Mouse (Mus musculus): Measurements from ENCODE around the gene Slc25a12. TPM values are rescaled to one million over a fixed set of nuclear protein-coding genes. Genes with fewer than 3 reads are reported as not detected.
A peak's percentile ranks its signal among the peaks of the same experiment; 100 is the strongest.
"Not testable (repeated sequence)": the region's sequence is repeated elsewhere in the genome, so short reads cannot be mapped to it uniquely, and the experiment has no call there.

Slc25a12 gene
- 109 and 119 TPM in 2 replicates for polyA plus RNA-seq (2015; fragmentation: Nextera tagmentation; extraction: Ambion mirVana)

DNA sequence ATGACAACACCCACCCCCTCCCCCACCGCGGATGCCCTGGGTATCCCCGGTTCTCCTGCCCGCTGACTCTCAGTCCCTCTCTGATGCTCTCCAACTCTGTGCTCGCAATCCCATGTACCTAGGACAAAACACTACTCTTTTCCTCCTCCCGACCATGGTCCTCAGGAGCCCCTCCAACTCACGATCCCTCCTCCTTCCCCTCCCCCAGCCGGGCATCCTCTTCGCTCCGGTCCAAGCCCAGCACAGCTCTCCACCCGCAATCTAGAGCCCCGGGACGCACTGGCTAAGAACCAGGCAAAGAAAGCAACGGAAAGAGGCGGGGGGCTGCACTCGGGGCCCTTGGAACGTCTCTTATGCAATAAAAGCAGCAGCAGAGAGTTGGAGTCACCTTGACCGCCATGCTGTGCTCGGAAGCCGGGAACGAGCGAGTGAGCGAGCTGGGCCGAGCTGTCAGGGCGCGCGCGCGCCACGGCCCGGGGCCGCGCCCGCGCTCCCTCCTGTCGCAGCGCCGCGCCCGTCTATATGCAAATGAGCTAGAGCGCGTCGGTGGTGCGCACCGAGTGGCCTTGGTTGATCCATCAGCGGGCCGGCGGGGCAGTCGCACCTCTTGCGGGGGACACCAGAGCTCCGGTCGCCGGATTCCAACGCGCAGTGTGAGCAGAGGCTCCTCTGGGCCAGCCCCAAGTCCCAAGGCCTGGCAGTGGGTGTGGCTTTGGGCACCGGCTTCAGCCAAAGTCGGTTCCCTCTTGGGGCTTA lies at the start of gene Slc25a12:
Gene Slc25a12 (minus strand): TSS at position 625 of the 756 bp plus-strand sequence.
- H3K27ac ChIP-seq (replicated peaks): peak within 1 kb of the TSS; percentile 92
- peak within 1 kb of the TSS; percentile 82 for H3K4me3 ChIP-seq (replicated peaks)
- WGBS: under 1% methylated on average over 57 of the region's 57 CpGs
- H3K4me1 ChIP-seq: peaks cover 23% of the 10 kb centered on the region
- H3K9me3 ChIP-seq (replicated peaks): no peaks in the 10 kb centered on the region
- H3K4me2 ChIP-seq: peak within 1 kb of the TSS; percentile 71
- peaks cover under 1% of the 10 kb centered on the region; the same call in 1 of the 2 replicates for H3K36me3 ChIP-seq
- peak; percentile 96 for ATAC-seq (ENCODE audit: low FRiP score)
- peak within 1 kb of the TSS; percentile 82 for H3K9ac ChIP-seq (replicated peaks)
- H3K27me3 ChIP-seq (replicated peaks): no peaks in the 10 kb centered on the region

DNA sequence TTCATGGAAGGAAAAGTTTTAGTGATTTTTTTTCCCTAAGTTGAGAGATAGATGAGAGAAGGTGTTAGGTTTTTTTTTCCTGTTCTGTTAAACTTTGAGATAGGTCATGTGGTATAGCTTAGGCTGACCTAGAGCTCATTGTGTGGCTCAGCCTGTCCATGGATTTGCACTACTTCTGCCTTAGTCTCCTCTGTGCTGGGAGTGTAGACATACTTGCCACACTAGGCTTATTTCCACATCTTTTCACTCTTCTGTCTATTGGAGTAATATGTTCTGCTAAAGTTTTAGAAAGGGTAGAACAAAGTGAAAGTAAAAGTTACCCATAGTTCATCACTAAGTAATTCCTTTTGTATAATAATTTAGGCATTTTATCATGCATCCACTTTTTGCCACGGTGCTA lies 38.1 kb upstream of the Slc25a12 start:
- H3K9me3 ChIP-seq (replicated peaks): no peaks in the 10 kb centered on the region
- no peaks in the 10 kb centered on the region for H3K27me3 ChIP-seq (replicated peaks)
- H3K4me2 ChIP-seq: no peak overlapping the region
- no peak overlapping the region for H3K4me3 ChIP-seq (replicated peaks)
- H3K27ac ChIP-seq (replicated peaks): no peak overlapping the region
- no peak overlapping the region for H3K9ac ChIP-seq (replicated peaks)
- ATAC-seq (ENCODE audit: low FRiP score): no peak
- WGBS: 100% methylated on average over 1 of the region's 1 CpGs
- peaks cover 5% of the 10 kb centered on the region; the same call in 1 of the 2 replicates for H3K36me3 ChIP-seq
- no peaks in the 10 kb centered on the region for H3K4me1 ChIP-seq

- H3K9ac ChIP-seq (replicated peaks): peak overlapping the region; percentile 69
- no peaks in the 10 kb centered on the region for H3K27me3 ChIP-seq (replicated peaks)
- peaks cover 16% of the 10 kb centered on the region for H3K4me1 ChIP-seq
- peak overlapping the region; percentile 88 for H3K4me3 ChIP-seq (replicated peaks)
- 0 out of 2 replicates have a peak, but pooled peaks cover 7% of the 10 kb centered on the region for H3K36me3 ChIP-seq
- H3K4me2 ChIP-seq: peak overlapping the region; percentile 86
- no peak overlapping the region for H3K27ac ChIP-seq (replicated peaks)
- WGBS: 70% methylated on average over 9 of the region's 9 CpGs
- no peaks in the 10 kb centered on the region for H3K9me3 ChIP-seq (replicated peaks)
- no peak for ATAC-seq (ENCODE audit: low FRiP score)
Measured at GRCm38 (mm10) chr2:71389864-71390263, 22.3 kb upstream of the Slc25a12 start.

DNA sequence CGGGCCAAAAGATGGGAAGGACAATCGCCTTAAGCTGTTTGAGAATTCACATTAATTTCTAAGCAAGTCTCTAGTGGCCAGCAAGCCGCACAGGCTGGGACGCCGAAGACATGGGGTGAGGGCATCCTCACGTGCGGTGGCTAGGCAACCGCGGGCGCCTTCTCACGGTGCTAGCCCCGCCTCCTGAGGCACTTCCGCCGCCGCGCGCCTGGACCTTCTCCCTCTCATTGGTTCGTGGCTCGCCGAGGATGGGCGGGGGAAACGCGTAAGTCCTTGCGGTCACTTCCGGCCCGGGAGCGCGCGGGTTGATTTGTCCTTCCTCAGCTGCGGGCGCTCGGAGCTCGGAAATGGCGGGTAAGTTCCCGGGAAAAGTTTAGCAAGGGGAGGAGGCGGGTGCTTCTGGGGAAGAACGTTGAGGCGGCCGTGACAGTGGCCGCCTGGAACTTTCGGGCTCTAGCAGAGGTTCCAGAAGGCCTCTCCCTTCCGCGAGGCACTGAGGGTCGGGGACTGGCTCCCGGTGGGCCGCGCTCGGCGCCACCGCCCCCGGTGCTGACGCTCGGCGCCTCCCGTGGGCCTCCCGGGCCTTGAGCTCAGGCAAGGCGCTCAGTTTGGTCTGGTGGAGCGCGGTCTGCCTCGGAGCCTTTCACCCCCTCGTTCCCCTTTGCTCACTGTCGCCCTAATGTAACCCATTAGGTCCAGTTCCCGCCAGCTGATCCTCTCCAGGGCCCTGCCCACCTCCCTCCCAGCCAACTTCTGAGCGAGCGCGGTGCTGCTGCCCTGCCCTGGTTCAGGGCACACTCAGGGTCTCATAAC lies 21.6 kb upstream of the Slc25a12 start, which contains the start of gene Hat1:
Gene Hat1 (plus strand): TSS at position 8 of the 813 bp plus-strand sequence.
- Histone ChIP-seq H3K4me1 (peaks cover 16% of the 10 kb centered on the region), H3K27ac (replicated peaks) (peak within 1 kb of the TSS; percentile 65; the same call in 1 of the 2 replicates), H3K9me3 (replicated peaks) (no peaks in the 10 kb centered on the region), H3K4me3 (replicated peaks) (peak within 1 kb of the TSS; percentile 88), H3K36me3 (0 out of 2 replicates have a peak, but pooled peaks cover 7% of the 10 kb centered on the region), H3K27me3 (replicated peaks) (no peaks in the 10 kb centered on the region), H3K4me2 (peak within 1 kb of the TSS; percentile 86), H3K9ac (replicated peaks) (peak within 1 kb of the TSS; percentile 69)
- under 1% methylated on average over 63 of the region's 66 CpGs for WGBS
- ATAC-seq (ENCODE audit: low FRiP score): peak; percentile 100

GRCm38 (mm10) chr2:71387766-71388165 lies 20.2 kb upstream of the Slc25a12 start:
- H3K27me3 ChIP-seq (replicated peaks): no peaks in the 10 kb centered on the region
- no peak overlapping the region for H3K4me2 ChIP-seq
- H3K27ac ChIP-seq (replicated peaks): no peak overlapping the region
- H3K36me3 ChIP-seq: 0 out of 2 replicates have a peak, but pooled peaks cover 5% of the 10 kb centered on the region
- H3K9ac ChIP-seq (replicated peaks): no peak overlapping the region
- 87% methylated on average over 6 of the region's 6 CpGs for WGBS
- H3K4me3 ChIP-seq (replicated peaks): no peak overlapping the region
- H3K4me1 ChIP-seq: peaks cover 16% of the 10 kb centered on the region
- no peaks in the 10 kb centered on the region for H3K9me3 ChIP-seq (replicated peaks)
- no peak for ATAC-seq (ENCODE audit: low FRiP score)

DNA sequence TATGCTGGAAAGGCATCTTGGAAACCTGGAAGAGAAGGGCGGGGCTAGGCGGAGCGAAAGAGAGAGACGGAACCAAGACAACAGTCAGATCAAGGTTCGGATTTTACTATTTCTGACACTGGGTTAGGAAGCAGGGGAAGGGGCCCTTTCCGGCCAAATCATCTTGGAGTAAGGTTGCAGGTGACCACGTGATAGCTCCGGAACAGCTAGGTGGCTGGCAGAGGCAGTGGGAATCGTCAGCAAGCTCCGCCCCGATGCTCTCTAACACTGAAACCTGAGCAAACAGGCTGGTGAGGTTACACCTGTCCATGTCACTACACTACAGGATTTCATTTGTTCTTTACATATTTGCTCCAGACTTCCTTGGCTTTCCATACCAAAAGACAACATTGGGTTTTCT lies 16.3 kb upstream of the Slc25a12 start:
- WGBS: 52% methylated on average over 11 of the region's 11 CpGs
- Histone ChIP-seq H3K4me3 (replicated peaks) (no peak overlapping the region), H3K27ac (replicated peaks) (no peak overlapping the region), H3K36me3 (no peaks in the 10 kb centered on the region), H3K4me1 (peaks cover 6% of the 10 kb centered on the region), H3K27me3 (replicated peaks) (no peaks in the 10 kb centered on the region), H3K9ac (replicated peaks) (no peak overlapping the region), H3K4me2 (no peak overlapping the region; the same call in 1 of the 2 replicates), H3K9me3 (replicated peaks) (no peaks in the 10 kb centered on the region)
- ATAC-seq (ENCODE audit: low FRiP score): no peak

DNA sequence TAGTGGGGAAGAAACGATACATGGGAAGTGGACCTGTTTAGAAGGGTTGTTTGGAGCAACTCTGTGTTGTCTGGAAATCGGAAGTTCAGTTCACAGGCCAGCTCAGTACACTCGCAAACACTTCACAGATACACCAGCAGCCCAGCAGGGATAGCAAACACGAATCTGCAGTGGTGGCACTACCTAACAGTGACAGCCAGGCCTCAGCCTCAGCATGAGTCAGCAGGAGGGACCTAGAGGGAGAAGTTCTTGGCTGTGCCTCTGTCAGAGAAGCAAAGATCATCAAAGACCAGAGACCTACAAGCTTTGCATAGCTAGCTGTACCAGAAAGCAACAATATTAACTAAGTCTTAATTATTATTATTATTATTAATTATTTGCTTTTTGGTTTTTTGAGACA lies 14.4 kb upstream of the Slc25a12 start:
- no peak overlapping the region for H3K27ac ChIP-seq (replicated peaks)
- no peak overlapping the region for H3K9ac ChIP-seq (replicated peaks)
- WGBS: 74% methylated on average over 4 of the region's 4 CpGs
- H3K9me3 ChIP-seq (replicated peaks): no peaks in the 10 kb centered on the region
- H3K4me2 ChIP-seq: no peak overlapping the region
- no peaks in the 10 kb centered on the region for H3K27me3 ChIP-seq (replicated peaks)
- no peak for ATAC-seq (ENCODE audit: low FRiP score)
- H3K4me1 ChIP-seq: no peaks in the 10 kb centered on the region
- no peaks in the 10 kb centered on the region for H3K36me3 ChIP-seq
- H3K4me3 ChIP-seq (replicated peaks): no peak overlapping the region

DNA sequence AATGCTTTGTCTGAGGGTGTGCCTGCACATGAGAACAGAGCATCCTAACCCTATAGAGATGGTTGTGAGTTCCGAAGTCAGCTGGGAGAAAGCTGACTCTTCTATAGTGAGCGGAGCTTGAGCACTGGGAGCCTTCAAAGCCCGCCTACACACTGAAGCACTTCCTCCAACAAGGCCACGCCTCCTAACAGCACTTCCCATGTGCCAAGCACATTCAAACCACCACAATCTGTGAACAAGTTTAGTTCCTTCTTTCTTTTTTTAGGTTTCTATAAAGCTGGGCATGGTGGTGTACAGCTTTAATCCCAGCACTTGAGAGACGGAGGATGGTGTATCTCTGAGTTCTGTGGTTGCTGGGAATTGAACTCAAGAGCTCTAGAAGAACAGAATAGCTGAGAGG lies 9.9 kb upstream of the Slc25a12 start:
- H3K9ac ChIP-seq (replicated peaks): no peak overlapping the region
- no peak overlapping the region for H3K27ac ChIP-seq (replicated peaks)
- no peak overlapping the region for H3K4me3 ChIP-seq (replicated peaks)
- H3K4me1 ChIP-seq: no peaks in the 10 kb centered on the region
- 92% methylated on average over 5 of the region's 5 CpGs for WGBS
- H3K4me2 ChIP-seq: no peak overlapping the region
- H3K27me3 ChIP-seq (replicated peaks): no peaks in the 10 kb centered on the region
- H3K36me3 ChIP-seq: no peaks in the 10 kb centered on the region
- H3K9me3 ChIP-seq (replicated peaks): no peaks in the 10 kb centered on the region
- ATAC-seq (ENCODE audit: low FRiP score): no peak

DNA sequence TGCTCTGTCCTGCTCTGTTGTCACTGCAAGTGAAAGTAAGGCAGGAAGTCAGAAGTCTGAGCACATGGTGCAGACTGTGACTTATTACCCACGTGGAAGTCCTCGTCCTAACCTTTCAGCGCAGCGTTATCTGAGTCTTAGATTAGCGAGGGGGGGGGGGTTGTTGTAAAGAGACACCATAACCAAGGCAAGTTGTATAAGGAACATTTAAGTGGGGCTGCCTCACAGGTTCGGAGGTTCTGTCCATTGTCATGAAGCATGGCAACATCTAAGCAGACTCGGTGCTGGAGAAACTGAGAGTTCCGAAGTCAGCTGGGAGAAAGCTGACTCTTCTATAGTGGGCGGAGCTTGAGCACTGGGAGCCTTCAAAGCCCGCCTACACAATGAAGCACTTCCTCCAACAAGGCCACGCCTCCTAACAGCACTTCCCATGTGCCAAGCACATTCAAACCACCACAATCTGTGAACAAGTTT lies 8.9 kb upstream of the Slc25a12 start:
- Histone ChIP-seq H3K9me3 (replicated peaks) (no peaks in the 10 kb centered on the region), H3K36me3 (no peaks in the 10 kb centered on the region), H3K27ac (replicated peaks) (no peak overlapping the region), H3K4me1 (no peaks in the 10 kb centered on the region), H3K27me3 (replicated peaks) (no peaks in the 10 kb centered on the region), H3K4me2 (no peak overlapping the region), H3K4me3 (replicated peaks) (no peak overlapping the region), H3K9ac (replicated peaks) (no peak overlapping the region)
- ATAC-seq (ENCODE audit: low FRiP score): no peak
- 58% methylated on average over 11 of the region's 11 CpGs for WGBS

DNA sequence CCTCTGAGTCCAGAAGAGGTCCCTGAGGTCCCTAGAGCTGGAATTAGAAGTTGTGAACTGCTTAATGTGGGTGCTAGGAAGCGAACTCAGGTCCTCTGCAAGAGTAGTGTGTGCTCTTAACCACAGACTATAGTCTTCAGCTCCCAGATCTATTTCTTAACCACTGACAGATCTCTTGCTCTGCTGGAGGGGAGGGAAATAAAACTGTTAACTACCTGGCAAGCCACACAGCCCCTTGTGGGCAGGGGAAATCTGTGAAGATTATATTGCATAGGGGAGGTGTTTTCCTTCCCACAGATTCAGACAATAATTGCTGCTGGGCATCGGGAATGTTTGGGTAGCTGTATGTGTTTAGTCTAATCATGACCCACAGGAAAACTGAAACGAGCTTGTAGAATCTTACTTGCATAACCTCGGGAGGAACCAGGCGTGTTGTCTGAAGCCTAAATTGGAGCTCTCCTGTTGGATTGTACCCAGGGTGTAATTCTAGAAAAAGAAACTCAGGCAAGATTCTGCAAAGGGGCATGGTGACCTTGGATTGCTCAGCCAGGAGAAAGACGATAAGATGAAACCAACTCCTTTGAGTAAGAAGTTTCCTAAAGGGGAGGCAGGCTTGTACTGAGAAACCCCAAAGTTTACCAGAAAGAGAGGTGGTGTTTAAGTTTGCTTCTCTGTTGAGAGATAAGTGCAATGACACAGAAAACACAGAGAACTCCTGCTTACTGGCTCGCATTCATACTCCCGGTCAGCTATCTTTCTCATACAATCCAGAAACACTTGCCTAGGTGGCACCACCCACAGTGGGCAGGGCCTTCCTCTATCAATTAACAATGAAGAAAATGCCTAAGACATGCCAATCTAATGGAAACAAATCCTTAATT lies 7.0 kb upstream of the Slc25a12 start:
- 75% methylated on average over 8 of the region's 8 CpGs for WGBS
- H3K27me3 ChIP-seq (replicated peaks): no peaks in the 10 kb centered on the region

DNA sequence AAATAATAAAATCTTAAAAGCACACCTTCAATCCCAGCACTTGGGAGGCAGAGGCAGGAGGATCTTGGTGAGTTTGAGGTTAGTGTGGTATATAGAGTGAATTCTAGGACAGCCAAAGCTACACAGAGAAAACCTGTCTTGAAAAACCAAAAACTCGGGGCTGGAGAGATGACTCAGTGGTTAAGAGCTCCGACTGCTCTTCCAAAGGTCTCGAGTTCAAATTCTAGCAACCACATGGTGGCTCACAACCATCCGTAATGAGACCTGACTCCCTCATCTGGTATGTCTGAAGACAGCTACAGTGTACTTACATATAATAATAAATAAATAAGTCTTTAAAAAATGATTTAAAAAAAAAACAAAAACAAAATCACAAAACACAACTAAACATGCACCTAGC lies 4.7 kb upstream of the Slc25a12 start:
- H3K4me3 ChIP-seq (replicated peaks); ATAC-seq (ENCODE audit: low FRiP score); H3K4me1 ChIP-seq; H3K9ac ChIP-seq (replicated peaks); H3K9me3 ChIP-seq (replicated peaks); H3K36me3 ChIP-seq; H3K4me2 ChIP-seq; H3K27ac ChIP-seq (replicated peaks); H3K27me3 ChIP-seq (replicated peaks): not testable (repeated sequence)
- WGBS: 95% methylated on average over 4 of the region's 4 CpGs

More for the DNA sequence above, 7.0 kb upstream of the Slc25a12 start:
- no peak overlapping the region for H3K4me3 ChIP-seq (replicated peaks)
- no peak overlapping the region for H3K9ac ChIP-seq (replicated peaks)
- H3K4me2 ChIP-seq: no peak overlapping the region
- H3K27ac ChIP-seq (replicated peaks): no peak overlapping the region
- no peak for ATAC-seq (ENCODE audit: low FRiP score)
- H3K4me1 ChIP-seq: no peaks in the 10 kb centered on the region
- no peaks in the 10 kb centered on the region for H3K36me3 ChIP-seq
- no peaks in the 10 kb centered on the region for H3K9me3 ChIP-seq (replicated peaks)
